Mouse (Mus musculus) spleen, adult 2 months (tissue): ENCODE measurements around the gene Cit.

ENCODE experiments used
- CTCF ChIP-seq: fragments of 200-500 bp; IDR thresholded peaks from 2 replicates; pipeline ENCODE4 v1.5.1; 2011; ENCODE audit warnings: mild to moderate bottlenecking, inconsistent platforms; ENCODE audit not compliant: insufficient read depth, insufficient read length, insufficient replicate concordance; ENCODE audit errors: extremely low read depth
- POLR2A ChIP-seq: fragments of 200-500 bp; IDR thresholded peaks from 2 replicates; pipeline ENCODE4 v1.6.1; 2011; ENCODE audit warnings: low read depth, low read length, inconsistent platforms

GRCm38 (mm10) chr5:115921990-115922389 lies 76.9 kb downstream of the Cit start:
- TF ChIP-seq CTCF (no peak), POLR2A (no peak)
